Mouse (Mus musculus): ENCODE measurements at regions not wholly inside any gene's neighbourhood (a gene's known extent, or its start where the extent isn't known, plus 50 kb on each side); places are given as distances from the start of the nearest gene placed in this dataset.

GRCm38 (mm10) chr4:29034406-29034805 lies 221.5 kb downstream of the Epha7 start:
- DNase-seq, result peak; percentile 11 to 47

GRCm38 (mm10) chr4:29039993-29040392 lies 227.1 kb downstream of the Epha7 start:
- DNase-seq, result no peak

- no peak for DNase-seq
These were observed 256.0 kb downstream of the Epha7 start for GRCm38 (mm10) chr4:29068678-29069621.

- no peak for DNase-seq
These were observed 261.3 kb downstream of the Epha7 start for GRCm38 (mm10) chr4:29074204-29074603.

- DNase-seq, result no peak
These were observed 261.9 kb downstream of the Epha7 start for GRCm38 (mm10) chr4:29074851-29075250.

- DNase-seq, result no peak
These were observed 263.8 kb downstream of the Epha7 start for GRCm38 (mm10) chr4:29076683-29077082.

- DNase-seq, result no peak
These were observed 265.5 kb downstream of the Epha7 start for GRCm38 (mm10) chr4:29078391-29078790.

- DNase-seq, result no peak
These were observed 270.8 kb downstream of the Epha7 start for GRCm38 (mm10) chr4:29083545-29084290.

GRCm38 (mm10) chr4:29090949-29091348 lies 278.0 kb downstream of the Epha7 start:
- DNase-seq, result no peak

GRCm38 (mm10) chr4:29091495-29092211 lies 278.7 kb downstream of the Epha7 start:
- DNase-seq, result no peak

- DNase-seq, result no peak
These were observed 289.4 kb downstream of the Epha7 start for GRCm38 (mm10) chr4:29102373-29102772.

- no peak for DNase-seq
These were observed 290.5 kb downstream of the Epha7 start for GRCm38 (mm10) chr4:29103414-29103813.

- no peak for DNase-seq
These were observed 299.6 kb downstream of the Epha7 start for GRCm38 (mm10) chr4:29112552-29112951.

- DNase-seq, result peak; percentile 19 to 37
These were observed 304.1 kb downstream of the Epha7 start for GRCm38 (mm10) chr4:29117025-29117424.

- peak; percentile 83 to 84 for DNase-seq
These were observed 305.0 kb downstream of the Epha7 start for GRCm38 (mm10) chr4:29117926-29118325.

- DNase-seq, result no peak
These were observed 305.9 kb downstream of the Epha7 start for GRCm38 (mm10) chr4:29118679-29119479.

GRCm38 (mm10) chr4:29119480-29120153 lies 306.7 kb downstream of the Epha7 start:
- DNase-seq, result no peak

- no peak for DNase-seq
These were observed 310.9 kb downstream of the Epha7 start for GRCm38 (mm10) chr4:29123697-29124377.

- DNase-seq, result no peak
These were observed 317.6 kb downstream of the Epha7 start for GRCm38 (mm10) chr4:29130485-29130884.

GRCm38 (mm10) chr4:29133404-29134307 lies 320.7 kb downstream of the Epha7 start:
- peak; percentile 4 to 7 for DNase-seq

Data from cerebellum, postnatal 25 days (tissue).